Mouse (Mus musculus) erythroblast, embryonic 14.5 days (primary cell): Measurements from ENCODE around the gene Steap3.

Source experiments
- GATA1 ChIP-seq: IDR thresholded peaks from 2 replicates; pipeline ENCODE4 v1.6.1; 2012; ENCODE audit warnings: low read length, inconsistent platforms, mixed read lengths
- TAL1 ChIP-seq: IDR thresholded peaks from 3 replicates; pipeline ENCODE4 v1.6.1; 2012; ENCODE audit warnings: low read length, inconsistent platforms, mixed read lengths

DNA sequence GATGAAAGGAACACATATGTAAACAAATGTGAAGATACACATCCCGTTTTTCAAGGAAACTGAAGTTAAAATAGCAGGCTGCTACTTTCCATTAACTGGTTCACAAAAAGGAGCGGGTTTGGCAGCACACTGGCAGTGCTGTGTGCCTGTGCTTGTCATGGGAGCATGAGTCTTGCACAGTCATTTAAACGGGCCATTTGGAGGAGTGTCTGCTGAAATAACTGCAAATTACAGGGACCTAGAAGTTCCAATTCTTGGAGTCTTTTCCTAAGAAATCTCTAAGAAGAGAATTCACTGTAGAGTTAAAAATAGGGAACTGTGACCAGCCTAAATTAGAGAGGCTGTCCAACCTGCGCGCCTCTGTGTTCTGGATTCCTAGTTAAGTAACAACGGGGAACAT is 81.6 kb downstream of the Steap3 start:
- TF ChIP-seq GATA1 (no peak), TAL1 (no peak)
